ENCODE assay signal across 8 mouse cellular contexts in the genomic region with DNA sequence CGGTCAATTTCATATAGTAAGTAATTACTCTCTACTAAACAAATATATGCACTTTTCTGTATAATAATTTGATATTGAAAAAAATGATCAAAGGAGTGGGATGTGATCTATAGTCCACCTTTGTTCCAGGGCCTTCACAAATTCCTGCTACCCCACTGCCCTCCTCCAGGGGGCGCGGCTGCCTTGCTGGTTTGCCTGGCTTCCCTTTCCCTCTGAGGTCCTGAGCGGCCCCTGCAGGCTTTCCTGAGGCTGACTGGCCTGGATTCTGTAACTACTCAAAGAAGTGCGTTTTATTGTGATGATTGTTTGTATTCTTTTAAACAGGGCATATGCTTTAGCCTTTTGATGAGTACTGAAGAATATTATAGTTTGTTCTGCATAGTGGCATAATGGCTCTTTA.
DNase-seq lines count a peak whose midpoint lies in the region; ATAC-seq lines count a peak whose summit lies in the region.

No protein-coding gene starts in this region.

- no peak overlapping the region for H3K4me3 ChIP-seq in liver, embryonic 12.5 days
- no peak overlapping the region for H3K4me3 ChIP-seq in neural tube, embryonic 12.5 days

- no peak overlapping the region for H3K27ac ChIP-seq in liver, embryonic 12.5 days
- H3K27ac ChIP-seq in neural tube, embryonic 12.5 days: no peak overlapping the region

- WGBS in liver, embryonic 12.5 days (ENCODE audit: insufficient replicate concordance): 18% methylated on average over 5 of the region's 5 CpGs
- WGBS in neural tube, embryonic 12.5 days: 16% methylated on average over 5 of the region's 5 CpGs

- no peaks in the 10 kb centered on the region for H3K9me3 ChIP-seq in liver, embryonic 12.5 days (replicated peaks)
- H3K9me3 ChIP-seq in neural tube, embryonic 12.5 days: no peaks in the 10 kb centered on the region

- no peaks in the 10 kb centered on the region for H3K36me3 ChIP-seq in liver, embryonic 12.5 days
- H3K36me3 ChIP-seq in neural tube, embryonic 12.5 days: no peaks in the 10 kb centered on the region

- DNase-seq in liver: peak; percentile 45
- DNase-seq in cerebellum, adult 18-20 months: peak; percentile 26 to 35
- peak; percentile 65 for DNase-seq in forelimb bud, embryonic 11.5 days (ENCODE audit: low read depth, low spot score)
- DNase-seq in kidney, adult 9 months: peak; percentile 60
- peak; percentile 81 for DNase-seq in left cerebral cortex, postnatal 4 days
- peak; percentile 71 for DNase-seq in urinary bladder, postnatal 14 days (ENCODE audit: low spot score)

- no peak overlapping the region for H3K9ac ChIP-seq in liver, embryonic 12.5 days
- no peak overlapping the region for H3K9ac ChIP-seq in neural tube, embryonic 12.5 days

- no peak for ATAC-seq in liver, embryonic 12.5 days
- ATAC-seq in neural tube, embryonic 12.5 days (ENCODE audit: low FRiP score, low read depth): peak; percentile 75

- intact Hi-C loops in left cerebral cortex, postnatal 4 days (cut with DNase I): no loop called here

- no peaks in the 10 kb centered on the region for H3K4me1 ChIP-seq in liver, embryonic 12.5 days
- no peaks in the 10 kb centered on the region for H3K4me1 ChIP-seq in neural tube, embryonic 12.5 days

- H3K27me3 ChIP-seq in liver, embryonic 12.5 days (replicated peaks): no peaks in the 10 kb centered on the region
- H3K27me3 ChIP-seq in neural tube, embryonic 12.5 days (replicated peaks): no peaks in the 10 kb centered on the region

- no peak overlapping the region for H3K4me2 ChIP-seq in liver, embryonic 12.5 days
- H3K4me2 ChIP-seq in neural tube, embryonic 12.5 days (replicated peaks): no peak overlapping the region

Comparison
In these comparisons a context has a peak if more than half of its experiments do, and no peak if none do; other contexts are left out.
1. DNase-seq: peak in every context shown above with its lines; median percentile 81 in left cerebral cortex, postnatal 4 days; 71 in urinary bladder, postnatal 14 days; 65 in forelimb bud, embryonic 11.5 days; 60 in kidney, adult 9 months; 45 in liver; 30 in cerebellum, adult 18-20 months.